Mouse (Mus musculus) gastrocnemius, adult 2 months (tissue): Measurements from ENCODE around the gene P4ha1. TPM values are rescaled to one million over a fixed set of nuclear protein-coding genes. Genes with fewer than 3 reads are reported as not detected.
"Not testable (repeated sequence)": the region's sequence is repeated elsewhere in the genome, so short reads cannot be mapped to it uniquely, and the experiment has no call there.

Experiments
- DNase-seq: peaks from one replicate; pipeline ENCODE4 v3.0.0; 2022
- H3K27ac ChIP-seq: fragments of 200-600 bp; 2 replicates; pipeline ENCODE4 v1.8.1; 2022; ENCODE audit warnings: mild to moderate bottlenecking
- H3K4me3 ChIP-seq: fragments of 200-600 bp; 2 replicates; pipeline ENCODE4 v1.8.1; 2022; ENCODE audit warnings: mild to moderate bottlenecking, moderate library complexity
- CTCF ChIP-seq: fragments of 200-600 bp; IDR thresholded peaks from 2 replicates; pipeline ENCODE4 v1.8.1; 2022; ENCODE audit warnings: antibody characterized with exemption, mild to moderate bottlenecking, moderate library complexity
- intact Hi-C: fragments of 180-260 bp; cut with DNase I; formaldehyde crosslinking; loops from one replicate; pipeline ENCODE4 v1.15.1; 2025
- total RNA-seq, 2 experiments: library from RNA; stranded (reverse); gene quantifications; 2 replicates each; pipeline ENCODE4 v1.2.3; 2021

Gene P4ha1
- total RNA-seq, 2 experiments from 2014 or later = 32.5 to 49.8 TPM

DNA sequence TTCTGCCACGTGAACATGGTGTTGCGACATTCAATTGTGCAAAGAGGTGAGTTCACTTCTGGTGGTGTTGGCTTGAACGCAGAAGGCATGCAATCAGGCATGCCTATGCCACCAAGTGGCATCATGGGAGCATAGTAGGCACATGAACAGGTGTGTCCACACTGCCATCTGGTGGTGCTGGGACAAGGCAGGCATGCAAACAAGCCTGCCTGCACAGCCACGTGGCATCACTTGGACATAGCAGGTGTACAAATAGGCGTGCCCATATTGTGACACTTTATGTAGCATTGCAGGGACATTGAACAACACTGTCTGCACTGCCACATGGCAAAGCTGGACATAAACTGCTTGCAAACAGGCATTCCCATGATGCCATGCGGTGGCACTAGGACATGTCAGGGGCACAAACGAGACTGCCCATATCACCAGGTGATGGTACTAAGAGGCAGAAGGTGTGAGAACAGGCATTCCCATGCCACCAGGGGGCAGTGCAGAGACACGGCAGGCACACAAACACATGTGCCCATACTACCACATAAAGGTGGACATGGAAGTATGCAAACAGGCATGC is 27.8 kb upstream of the P4ha1 start:
- intact Hi-C loops = loop anchor here (1.0 to 5.0 kb wide), 3 partner anchors 62 to 572 kb away; no protein-coding TSS in a partner anchor
- Histone ChIP-seq H3K4me3 (no peak overlapping the region), H3K27ac (no peak overlapping the region)
- peak; percentile 61 for TF ChIP-seq CTCF
- peak; percentile 78 for DNase-seq

DNA sequence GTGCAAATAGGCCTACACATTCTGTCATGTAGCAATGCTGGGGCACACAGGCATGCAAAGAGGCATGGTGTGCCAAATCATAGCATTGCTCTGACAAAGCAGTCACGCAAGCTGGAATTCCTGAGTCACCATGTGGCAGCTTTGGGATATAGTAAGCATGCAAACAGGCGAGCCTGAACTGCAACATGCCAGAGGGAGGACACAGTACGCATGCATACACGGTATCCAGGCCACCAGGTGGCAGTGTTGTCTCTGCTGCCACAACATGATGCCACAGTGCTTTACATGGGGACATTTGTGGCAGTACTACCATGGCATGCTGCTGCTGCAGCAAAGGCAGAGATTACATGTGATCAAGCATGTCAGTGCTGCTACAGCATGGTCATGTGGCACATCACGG is 26.8 kb upstream of the P4ha1 start:
- TF ChIP-seq CTCF = peak; percentile 96
- intact Hi-C loops = loop anchor here (5.0 kb wide), 2 partner anchors 61 to 571 kb away; no protein-coding TSS in a partner anchor
- DNase-seq = peak; percentile 85
- Histone ChIP-seq H3K4me3 (no peak overlapping the region), H3K27ac (no peak overlapping the region)

DNA sequence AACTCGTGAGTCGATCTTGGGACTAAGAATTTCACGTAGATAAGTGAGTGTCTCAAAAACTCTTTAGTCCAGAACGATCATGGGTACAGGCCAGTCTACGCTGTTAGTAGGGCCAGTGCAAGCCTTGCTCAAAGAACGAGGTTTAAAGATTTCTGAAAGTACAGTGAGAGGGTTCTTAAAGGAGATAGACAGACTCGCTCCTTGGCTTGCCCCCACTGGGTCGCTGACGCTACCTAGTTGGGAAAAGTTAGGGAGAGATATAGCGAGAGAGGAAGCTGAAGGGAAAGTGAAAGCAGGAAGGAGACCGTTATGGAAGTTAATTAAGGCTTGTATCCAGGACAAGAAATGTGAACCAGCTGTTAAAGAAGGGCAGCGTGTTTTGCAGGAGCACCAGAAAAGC is 20.4 kb upstream of the P4ha1 start:
- H3K27ac ChIP-seq = peak overlapping the region; percentile 56; the same call in 1 of the 2 replicates

DNA sequence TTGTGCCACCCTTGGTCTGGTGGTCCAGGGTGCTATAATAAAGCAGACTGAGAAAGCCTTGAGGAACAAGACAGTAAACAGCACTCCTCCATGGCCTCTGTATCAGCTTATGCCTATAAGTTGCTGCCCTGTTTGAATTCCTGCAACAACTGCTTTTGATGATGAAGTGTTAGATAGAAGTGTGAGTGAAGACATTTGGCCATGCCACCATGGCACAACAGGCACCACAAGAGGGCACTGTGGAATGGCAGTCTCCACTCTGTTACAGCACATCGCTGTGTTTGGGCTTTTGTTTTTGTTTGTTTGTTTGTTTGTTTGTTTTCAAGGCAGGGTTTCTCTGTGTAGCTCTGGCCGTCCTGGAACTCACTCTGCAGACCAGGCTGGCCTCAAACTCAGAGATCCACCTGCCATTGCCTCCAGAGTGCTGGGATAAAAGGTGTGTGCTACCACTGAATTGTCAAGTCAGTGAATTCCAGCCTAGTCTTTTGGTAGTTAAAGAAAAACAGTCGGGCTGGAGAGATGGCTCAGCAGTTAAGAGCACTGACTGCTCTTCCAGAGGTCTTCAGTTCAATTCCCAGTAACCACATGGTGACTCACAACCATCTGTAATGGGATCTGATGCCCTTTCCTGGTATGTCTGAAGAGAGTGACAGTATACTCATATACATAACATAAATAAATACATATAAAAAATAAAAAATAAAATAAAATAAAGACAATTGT is 13.9 kb upstream of the P4ha1 start:
- TF ChIP-seq CTCF = peak; percentile 77
- intact Hi-C loops = no loop called here
- peak; percentile 55 for DNase-seq
- no peak overlapping the region for H3K4me3 ChIP-seq
- no peak overlapping the region for H3K27ac ChIP-seq

More for the DNA sequence above, 20.4 kb upstream of the P4ha1 start:
- H3K4me3 ChIP-seq = peak overlapping the region; percentile 61
- DNase-seq, intact Hi-C loops: not testable (repeated sequence)

DNA sequence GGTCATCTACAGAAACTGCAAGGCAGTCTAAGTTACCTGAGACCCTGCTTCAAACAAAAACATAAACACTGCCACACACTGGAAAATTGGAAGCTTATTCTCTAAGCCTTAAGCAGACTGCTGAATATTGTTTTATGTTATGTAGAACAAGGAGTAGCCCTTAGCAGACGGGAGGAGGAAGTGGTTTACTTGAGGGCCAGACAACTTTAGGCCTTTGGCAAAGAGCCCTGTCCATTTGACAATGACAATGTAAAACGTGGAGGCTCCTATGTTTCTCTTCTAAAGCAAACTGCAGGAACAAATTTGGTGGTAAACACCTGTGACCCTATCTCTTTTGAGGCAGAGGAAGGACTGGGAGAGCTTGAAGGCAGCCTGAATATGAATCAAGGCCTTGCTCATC is 13.0 kb upstream of the P4ha1 start:
- H3K27ac ChIP-seq = peak overlapping the region; percentile 6; the same call in 1 of the 2 replicates
- intact Hi-C loops = no loop called here

DNA sequence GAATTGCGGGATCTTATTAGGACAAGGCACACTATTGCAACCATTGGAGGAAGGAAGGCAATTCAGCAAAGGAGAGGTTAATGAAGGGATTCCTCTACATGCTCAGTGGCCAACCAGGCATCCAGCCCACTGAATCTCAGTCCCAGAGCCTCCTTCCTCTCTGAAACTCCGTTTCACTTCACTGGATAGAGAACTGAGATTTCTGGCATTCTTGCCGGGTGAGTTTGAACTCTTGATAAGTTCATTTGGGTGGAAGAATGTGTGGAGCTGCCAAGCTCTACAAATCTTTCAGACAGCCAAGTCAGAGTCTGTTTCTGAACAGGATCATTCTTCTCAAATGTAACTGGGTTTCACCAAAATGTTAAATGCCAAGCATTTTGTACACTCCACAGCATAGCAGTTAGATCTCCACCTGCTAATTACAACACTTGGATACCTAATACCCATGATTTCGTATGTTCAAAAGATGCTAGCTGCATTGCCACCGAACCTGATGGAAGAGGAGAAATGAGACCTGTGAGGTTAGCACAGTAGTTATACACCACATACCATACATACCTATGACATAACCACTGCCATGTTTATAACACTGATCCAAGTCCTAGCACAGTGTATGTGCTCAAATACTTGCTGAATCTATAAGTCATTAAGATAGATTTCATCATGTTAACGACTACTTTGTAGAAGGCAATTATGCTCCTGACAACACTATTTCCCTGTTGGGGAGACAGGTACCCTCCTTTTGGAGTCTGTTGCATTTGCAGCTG is 12.2 kb upstream of the P4ha1 start:
- H3K27ac ChIP-seq = peak overlapping the region; percentile 6; the same call in 1 of the 2 replicates
- DNase-seq = peak; percentile 43
- intact Hi-C loops = no loop called here
- TF ChIP-seq CTCF = no peak
- no peak overlapping the region for H3K4me3 ChIP-seq

More for the DNA sequence above, 13.0 kb upstream of the P4ha1 start:
- H3K4me3 ChIP-seq = no peak overlapping the region
- no peak for DNase-seq
- TF ChIP-seq CTCF = no peak

DNA sequence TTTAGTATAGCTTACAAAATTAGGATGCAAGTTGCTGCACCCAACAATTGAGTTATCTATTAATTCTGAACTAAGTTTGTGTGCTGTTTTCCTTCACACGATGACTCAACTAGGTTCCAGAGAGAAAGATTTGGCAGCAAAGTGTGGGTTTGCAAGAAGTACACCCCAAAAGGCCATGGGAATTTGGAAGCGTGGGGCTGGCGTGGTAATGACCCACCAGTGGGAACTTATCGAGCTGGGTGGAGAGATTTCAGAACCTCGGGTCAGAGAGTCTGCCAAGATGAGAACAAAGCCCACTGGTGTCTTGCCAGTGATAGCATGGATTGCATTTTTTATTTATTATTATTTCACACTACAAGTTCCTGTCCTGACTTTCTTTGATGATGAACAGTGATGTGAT is 11.2 kb upstream of the P4ha1 start:
- Histone ChIP-seq H3K4me3 (no peak overlapping the region), H3K27ac (no peak overlapping the region)
- intact Hi-C loops = no loop called here
- no peak for TF ChIP-seq CTCF
- no peak for DNase-seq

DNA sequence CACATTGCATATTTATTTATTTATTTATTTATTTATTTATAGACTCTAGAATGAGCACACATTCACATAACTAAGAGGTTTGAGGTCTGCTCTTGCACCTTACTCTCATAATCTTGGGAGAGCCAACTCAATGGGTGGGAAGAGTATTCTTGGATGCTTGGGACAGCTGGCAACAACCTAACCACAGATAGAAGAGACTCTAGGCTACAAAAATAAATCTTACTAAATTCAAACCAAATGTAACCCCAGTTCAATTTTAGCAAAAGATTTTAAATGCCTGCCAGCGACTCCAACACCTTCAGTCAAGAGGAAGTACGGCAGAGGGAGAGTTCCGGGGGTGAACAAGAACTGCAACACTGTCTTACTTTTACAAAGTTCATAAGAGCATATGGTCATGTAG is 2.0 kb upstream of the P4ha1 start:
- no peak overlapping the region for H3K27ac ChIP-seq
- no peak for TF ChIP-seq CTCF
- no peak for DNase-seq
- no peak overlapping the region for H3K4me3 ChIP-seq
- intact Hi-C loops = no loop called here

DNA sequence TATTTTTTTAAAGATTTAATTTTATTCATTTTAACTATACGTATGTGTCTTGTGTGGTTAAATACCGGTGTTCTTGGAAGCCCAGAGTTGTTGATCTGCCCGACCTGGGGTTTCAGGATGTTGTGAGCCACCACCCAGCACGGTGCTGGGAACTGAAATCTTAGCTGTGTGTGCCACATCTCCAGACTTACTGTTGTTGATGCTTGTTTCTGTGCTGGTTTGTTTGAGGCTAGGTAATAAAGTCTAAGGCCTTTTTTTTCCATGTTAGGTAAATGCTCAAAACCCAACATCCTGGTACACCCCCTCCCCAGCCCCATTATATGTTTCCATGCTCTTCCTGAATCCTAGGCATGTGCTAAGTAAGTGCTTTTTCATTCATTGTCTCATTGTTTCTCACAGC is 825 bp upstream of the P4ha1 start:
- intact Hi-C loops = no loop called here
- TF ChIP-seq CTCF = no peak
- peak overlapping the region; percentile 99 for H3K27ac ChIP-seq
- H3K4me3 ChIP-seq = peak overlapping the region; percentile 84
- DNase-seq = no peak

DNA sequence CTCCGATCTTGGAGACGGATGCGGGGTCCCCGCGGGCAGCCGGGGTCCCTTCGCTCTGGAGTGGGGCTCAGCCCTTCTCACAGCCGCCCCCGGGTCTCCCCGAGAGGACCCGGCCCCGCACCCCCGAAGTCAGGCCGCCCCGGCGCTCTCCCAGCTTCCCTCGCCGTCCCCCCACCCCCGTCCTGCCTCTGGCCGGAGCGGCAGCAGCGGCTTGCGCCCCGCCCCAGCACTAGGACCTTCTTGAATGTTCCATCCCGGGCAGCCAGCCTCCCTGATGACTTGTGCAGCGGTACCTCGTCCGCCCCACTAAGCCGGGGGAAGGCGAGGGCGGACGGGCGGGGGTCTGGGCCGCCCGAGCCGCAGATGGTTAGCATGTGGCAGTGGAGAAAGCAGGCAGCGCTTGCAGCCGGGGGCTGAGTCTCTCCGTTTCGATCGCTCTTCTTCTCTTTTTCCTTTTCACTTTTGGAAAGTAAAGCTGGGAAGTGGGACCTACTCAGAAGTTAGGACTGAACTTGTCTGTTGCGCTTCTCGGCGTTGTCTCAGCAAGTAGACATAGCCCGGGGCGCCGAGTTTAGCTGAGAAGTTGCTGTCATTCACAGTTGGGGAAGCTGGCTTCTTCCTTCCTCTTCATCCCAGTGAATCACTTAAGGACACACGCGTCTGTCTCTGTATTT is 529 bp downstream of the P4ha1 start:
- intact Hi-C loops = no loop called here
- Histone ChIP-seq H3K4me3 (peak overlapping the region; percentile 84), H3K27ac (peak overlapping the region; percentile 99)
- DNase-seq = peak; percentile 89
- no peak for TF ChIP-seq CTCF

DNA sequence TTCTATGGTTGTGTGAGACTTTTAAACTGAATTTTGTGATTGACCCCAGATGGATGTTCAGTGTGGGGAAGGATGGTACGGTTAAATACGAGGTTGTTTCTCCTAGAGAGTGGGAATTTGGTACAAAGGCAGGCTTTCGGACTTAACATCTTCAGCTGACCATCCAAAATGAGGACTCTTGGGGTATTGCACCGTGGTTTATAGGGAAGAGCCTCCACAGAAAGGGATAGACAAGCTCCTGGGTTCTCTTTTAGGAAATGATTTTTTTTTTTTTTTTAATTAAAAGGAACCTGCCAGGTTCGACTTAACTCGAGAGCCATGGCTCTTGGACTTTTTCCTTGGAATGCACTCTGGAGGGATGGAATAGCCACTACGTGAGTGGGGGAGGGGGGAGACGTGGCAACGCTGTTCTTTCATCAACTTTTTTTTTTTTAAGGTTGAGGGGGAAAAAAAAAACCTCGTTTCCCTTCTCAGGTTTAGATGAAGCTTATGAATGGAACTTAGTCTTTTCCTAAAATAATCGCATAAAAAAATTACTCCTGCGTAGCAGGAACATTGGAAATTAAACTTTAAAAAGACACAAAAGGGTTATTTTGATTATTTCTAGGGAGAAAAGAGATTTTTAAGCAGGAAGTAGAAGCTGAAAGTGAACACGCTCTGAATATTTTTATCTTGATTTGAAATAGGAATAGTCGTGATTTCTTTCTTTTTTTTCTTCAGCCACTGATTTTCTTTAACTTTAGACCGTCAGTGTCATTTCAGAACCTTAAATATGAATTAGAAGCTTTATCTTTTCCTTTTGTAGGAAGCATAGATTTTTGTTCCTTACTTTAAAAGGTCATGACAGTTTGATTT is 1.4 kb downstream of the P4ha1 start:
- H3K27ac ChIP-seq = peak overlapping the region; percentile 99
- TF ChIP-seq CTCF = no peak
- peak; percentile 25 for DNase-seq
- peak overlapping the region; percentile 84 for H3K4me3 ChIP-seq
- intact Hi-C loops = no loop called here
